Mouse (Mus musculus): ENCODE measurements at regions not wholly inside any gene's neighbourhood (a gene's known extent, or its start where the extent isn't known, plus 50 kb on each side); places are given as distances from the start of the nearest gene placed in this dataset.

DNA sequence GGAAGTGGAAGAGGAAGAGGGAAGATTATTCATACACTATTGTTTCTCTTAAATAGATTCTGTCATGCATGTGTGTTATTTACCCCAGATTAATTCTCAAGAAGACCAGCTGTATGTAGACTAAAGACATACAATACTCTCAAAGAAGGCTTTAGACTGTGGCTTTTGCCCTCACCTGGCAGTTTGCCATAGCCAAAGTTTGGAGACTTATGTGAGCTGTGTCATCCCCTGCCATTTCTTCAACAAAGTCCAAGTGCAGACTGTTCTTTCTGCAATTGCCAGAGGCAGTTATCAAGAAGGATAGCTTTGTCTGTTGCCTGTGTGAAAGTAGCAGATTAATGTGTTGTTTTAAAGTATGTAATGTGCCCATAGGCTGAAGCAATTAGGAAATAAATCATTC, 1485.0 kb upstream of the Slc10a2 start:
- H3K4me1 ChIP-seq (ENCODE audit: control insufficient read depth, insufficient read depth, low read length): no peaks in the 10 kb centered on the region; the same call in 1 of the 2 replicates
- no peak overlapping the region for H3K4me3 ChIP-seq (ENCODE audit: insufficient read depth, low read length)
- no peak overlapping the region for H3K27ac ChIP-seq (ENCODE audit: insufficient read depth, low read depth, low read length)
- no peak for TF ChIP-seq POLR2A (IDR thresholded peaks at IDR 0.05; ENCODE audit: borderline replicate concordance, low read depth, low read length)
- no peak for TF ChIP-seq CTCF (IDR thresholded peaks at IDR 0.05; ENCODE audit: low read depth, low read length)

DNA sequence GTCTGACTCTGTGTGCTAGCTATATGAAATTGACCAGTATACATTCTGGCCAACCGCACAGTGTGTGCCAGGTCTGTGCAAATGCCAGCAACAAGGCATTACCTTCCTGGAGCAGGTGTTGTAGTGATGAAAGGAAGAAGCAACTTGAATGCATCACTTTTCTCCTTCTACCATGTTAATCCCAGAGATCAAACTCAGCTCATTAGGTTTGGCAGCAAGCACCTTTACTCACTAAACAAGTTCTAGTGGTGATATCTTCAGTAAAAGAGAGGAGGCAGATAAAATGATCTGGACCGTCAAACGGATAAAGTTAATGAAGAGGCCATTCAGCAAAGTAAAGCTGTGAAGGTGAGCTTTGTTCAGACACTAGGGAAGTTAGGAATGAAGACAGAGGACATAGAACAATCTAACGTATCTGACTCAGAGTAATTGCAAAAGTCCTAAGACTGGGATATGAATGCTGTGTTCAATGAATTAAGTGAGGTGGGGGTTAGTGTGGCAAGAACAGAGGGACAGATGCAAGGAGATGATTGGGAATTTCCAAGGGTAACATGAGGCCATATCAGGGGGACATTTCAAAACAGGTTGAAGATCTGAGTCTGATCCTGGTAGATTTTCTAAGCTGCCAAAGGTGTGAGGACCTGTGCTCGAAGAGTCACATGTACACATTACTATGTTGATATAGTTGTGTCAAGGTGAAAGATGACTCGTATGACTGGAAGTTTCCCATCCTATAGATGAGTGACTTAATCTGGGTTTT, 1478.4 kb upstream of the Slc10a2 start:
- TF ChIP-seq POLR2A (IDR thresholded peaks at IDR 0.05; ENCODE audit: borderline replicate concordance, low read depth, low read length) (no peak), CTCF (IDR thresholded peaks at IDR 0.05; ENCODE audit: low read depth, low read length) (no peak)
- Histone ChIP-seq H3K4me1 (ENCODE audit: control insufficient read depth, insufficient read depth, low read length) (no peaks in the 10 kb centered on the region), H3K27ac (ENCODE audit: insufficient read depth, low read depth, low read length) (no peak overlapping the region), H3K4me3 (ENCODE audit: insufficient read depth, low read length) (no peak overlapping the region)

DNA sequence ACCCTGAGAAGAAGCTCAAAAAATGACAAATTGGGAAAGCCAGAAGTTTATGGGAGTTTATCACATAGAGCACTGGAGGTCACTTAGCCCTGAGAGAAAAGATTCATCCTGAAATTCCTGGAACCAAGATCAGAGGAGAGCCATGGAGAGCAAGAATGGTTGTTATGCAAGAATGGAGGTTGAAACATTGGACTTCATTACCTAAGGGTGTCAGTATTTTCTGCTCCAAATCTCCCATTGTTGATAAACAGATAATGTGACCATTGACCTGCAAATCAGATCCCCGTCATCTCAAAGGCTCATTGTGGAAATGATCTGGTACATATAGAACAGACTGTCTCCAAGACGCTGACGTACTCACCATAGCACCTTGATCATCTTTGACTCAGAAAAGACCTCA, 1477.6 kb upstream of the Slc10a2 start:
- H3K4me3 ChIP-seq (ENCODE audit: insufficient read depth, low read length): no peak overlapping the region
- H3K4me1 ChIP-seq (ENCODE audit: control insufficient read depth, insufficient read depth, low read length): no peaks in the 10 kb centered on the region
- no peak overlapping the region for H3K27ac ChIP-seq (ENCODE audit: insufficient read depth, low read depth, low read length)
- TF ChIP-seq POLR2A (IDR thresholded peaks at IDR 0.05; ENCODE audit: borderline replicate concordance, low read depth, low read length): no peak
- no peak for TF ChIP-seq CTCF (IDR thresholded peaks at IDR 0.05; ENCODE audit: low read depth, low read length)

DNA sequence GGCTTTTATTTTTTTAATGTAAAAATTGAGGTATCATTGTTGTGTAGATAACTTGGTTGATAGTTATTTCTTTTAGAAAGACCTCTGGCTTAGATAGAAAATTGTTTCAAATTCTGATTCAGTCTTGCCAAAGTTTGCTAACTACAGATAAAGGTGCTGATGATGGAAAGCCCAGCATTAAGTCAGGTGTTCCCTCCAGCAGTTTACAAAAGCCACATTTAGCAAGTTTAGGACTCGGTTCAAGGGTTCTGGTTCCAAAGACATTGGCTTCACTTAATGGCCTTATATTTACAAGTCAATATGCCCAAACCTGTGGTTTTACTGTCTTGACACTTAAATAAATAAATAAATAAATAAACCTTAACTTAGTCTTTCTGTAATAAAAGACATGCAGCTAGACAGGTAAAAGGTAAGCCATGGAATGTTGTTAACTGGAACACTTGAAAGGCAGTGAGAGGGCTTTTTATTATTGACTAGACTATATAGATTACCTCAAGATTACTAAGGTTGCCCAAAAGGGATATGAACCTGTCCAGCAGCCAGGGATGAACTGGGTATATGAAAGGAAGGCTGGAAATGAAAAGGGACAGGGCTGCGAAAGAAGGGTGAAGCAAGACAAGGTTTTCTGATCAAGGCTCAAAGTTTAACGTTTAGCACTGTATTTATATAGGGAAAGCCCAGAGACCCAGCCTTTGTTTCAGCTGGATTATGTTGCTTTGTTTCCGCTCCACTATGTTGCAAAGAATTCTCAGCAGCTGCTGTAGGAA, 1472.9 kb upstream of the Slc10a2 start:
- no peak overlapping the region for H3K4me3 ChIP-seq (ENCODE audit: insufficient read depth, low read length)
- H3K4me1 ChIP-seq (ENCODE audit: control insufficient read depth, insufficient read depth, low read length): no peaks in the 10 kb centered on the region
- TF ChIP-seq POLR2A (IDR thresholded peaks at IDR 0.05; ENCODE audit: borderline replicate concordance, low read depth, low read length) (no peak), CTCF (IDR thresholded peaks at IDR 0.05; ENCODE audit: low read depth, low read length) (no peak)
- H3K27ac ChIP-seq (ENCODE audit: insufficient read depth, low read depth, low read length): no peak overlapping the region

DNA sequence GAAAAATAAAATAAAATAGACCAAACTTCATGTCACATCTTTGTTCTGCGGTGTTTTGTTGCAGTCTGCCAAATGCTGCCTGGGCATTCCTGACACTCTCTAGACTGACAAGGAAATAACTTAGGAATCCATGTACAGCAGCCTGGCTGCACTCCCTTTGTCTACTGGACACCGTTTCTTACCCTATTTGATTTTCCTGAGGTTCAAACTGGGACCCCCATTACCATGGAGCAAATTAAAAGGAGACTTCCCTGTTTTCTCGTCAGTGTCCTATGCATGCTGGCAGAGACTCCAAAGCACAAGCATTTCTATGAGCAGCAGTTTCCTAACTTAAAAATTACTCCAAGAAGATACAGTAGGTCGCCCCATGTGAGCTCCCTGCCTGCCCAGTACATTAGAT, 1470.1 kb upstream of the Slc10a2 start:
- TF ChIP-seq CTCF (IDR thresholded peaks at IDR 0.05; ENCODE audit: low read depth, low read length) (no peak), POLR2A (IDR thresholded peaks at IDR 0.05; ENCODE audit: borderline replicate concordance, low read depth, low read length) (no peak)
- no peaks in the 10 kb centered on the region for H3K4me1 ChIP-seq (ENCODE audit: control insufficient read depth, insufficient read depth, low read length)
- H3K4me3 ChIP-seq (ENCODE audit: insufficient read depth, low read length): no peak overlapping the region
- no peak overlapping the region for H3K27ac ChIP-seq (ENCODE audit: insufficient read depth, low read depth, low read length)

DNA sequence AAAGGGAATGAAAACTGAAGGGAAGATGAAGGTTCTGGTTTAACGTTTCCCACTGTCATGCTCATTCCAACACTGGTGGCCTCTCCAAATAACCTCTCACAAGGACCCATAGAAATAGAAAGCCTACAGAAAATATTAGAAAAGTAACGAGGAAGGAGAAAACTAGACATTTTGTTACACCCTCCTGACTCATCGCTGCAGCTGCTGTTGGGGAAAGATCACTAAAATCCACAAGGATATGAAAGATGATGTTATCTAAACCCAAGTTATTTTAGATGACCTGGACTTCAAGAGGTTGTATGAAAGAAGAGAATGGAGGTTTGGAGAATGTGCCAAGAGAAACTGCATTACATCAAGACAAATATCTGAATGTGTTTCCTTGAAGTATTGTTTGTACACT, 1468.3 kb upstream of the Slc10a2 start:
- no peak overlapping the region for H3K27ac ChIP-seq (ENCODE audit: insufficient read depth, low read depth, low read length)
- no peaks in the 10 kb centered on the region for H3K4me1 ChIP-seq (ENCODE audit: control insufficient read depth, insufficient read depth, low read length)
- TF ChIP-seq CTCF (IDR thresholded peaks at IDR 0.05; ENCODE audit: low read depth, low read length): no peak
- no peak for TF ChIP-seq POLR2A (IDR thresholded peaks at IDR 0.05; ENCODE audit: borderline replicate concordance, low read depth, low read length)
- no peak overlapping the region for H3K4me3 ChIP-seq (ENCODE audit: insufficient read depth, low read length)

DNA sequence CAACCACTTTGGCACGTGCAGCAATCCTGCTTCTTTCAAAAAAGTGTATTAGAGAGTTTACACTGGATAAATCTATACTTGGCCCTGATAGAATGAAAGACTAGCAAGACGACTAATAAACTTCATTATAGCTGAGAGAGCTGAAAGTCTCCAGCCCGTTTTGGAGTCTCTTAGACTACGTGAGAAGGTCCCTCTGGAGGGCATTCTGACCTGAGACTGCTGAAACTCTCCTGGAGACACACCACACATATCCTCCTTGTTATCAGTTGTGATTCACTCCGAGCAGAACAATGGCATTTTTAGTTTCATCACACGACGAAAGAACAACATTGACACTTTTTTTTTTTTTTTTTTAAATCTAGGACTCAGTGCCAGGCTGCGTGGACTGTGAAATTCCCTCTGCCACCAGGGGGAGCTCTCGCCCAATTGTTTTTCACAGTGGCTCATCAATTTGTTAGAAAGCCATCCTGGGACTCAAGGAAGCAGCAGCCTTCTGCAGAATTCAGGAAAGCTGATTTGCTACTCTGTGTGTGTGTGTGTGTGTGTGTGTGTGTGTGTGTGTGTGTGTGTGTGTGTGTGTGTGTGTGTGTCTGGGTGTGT, 1467.0 kb upstream of the Slc10a2 start:
- Histone ChIP-seq H3K4me3 (ENCODE audit: insufficient read depth, low read length) (no peak overlapping the region), H3K4me1 (ENCODE audit: control insufficient read depth, insufficient read depth, low read length) (no peaks in the 10 kb centered on the region), H3K27ac (ENCODE audit: insufficient read depth, low read depth, low read length) (no peak overlapping the region)
- no peak for TF ChIP-seq POLR2A (IDR thresholded peaks at IDR 0.05; ENCODE audit: borderline replicate concordance, low read depth, low read length)
- TF ChIP-seq CTCF (IDR thresholded peaks at IDR 0.05; ENCODE audit: low read depth, low read length): peak; percentile 70

DNA sequence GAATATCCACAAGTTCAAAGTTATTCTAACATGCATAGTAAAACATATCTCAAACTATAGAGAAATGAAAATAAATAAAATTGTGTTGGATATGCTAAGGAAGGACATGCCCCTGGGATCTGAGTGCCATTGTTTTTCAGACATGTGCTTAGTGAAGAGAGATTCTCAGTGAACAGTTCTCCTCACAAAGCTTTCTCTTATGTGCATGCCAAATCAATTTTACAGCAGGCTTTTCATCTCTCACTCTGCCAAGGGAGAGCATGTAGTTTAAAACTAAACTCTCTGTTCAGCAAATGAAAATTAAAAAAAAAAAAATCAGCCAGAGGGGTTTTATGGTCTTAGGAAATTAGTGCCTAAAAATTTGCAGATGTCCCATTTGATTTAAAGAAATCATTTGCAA, 1445.8 kb upstream of the Slc10a2 start:
- no peak for TF ChIP-seq CTCF (IDR thresholded peaks at IDR 0.05; ENCODE audit: low read depth, low read length)
- TF ChIP-seq POLR2A (IDR thresholded peaks at IDR 0.05; ENCODE audit: borderline replicate concordance, low read depth, low read length): no peak
- no peaks in the 10 kb centered on the region for H3K4me1 ChIP-seq (ENCODE audit: control insufficient read depth, insufficient read depth, low read length)
- H3K27ac ChIP-seq (ENCODE audit: insufficient read depth, low read depth, low read length): no peak overlapping the region
- no peak overlapping the region for H3K4me3 ChIP-seq (ENCODE audit: insufficient read depth, low read length)

DNA sequence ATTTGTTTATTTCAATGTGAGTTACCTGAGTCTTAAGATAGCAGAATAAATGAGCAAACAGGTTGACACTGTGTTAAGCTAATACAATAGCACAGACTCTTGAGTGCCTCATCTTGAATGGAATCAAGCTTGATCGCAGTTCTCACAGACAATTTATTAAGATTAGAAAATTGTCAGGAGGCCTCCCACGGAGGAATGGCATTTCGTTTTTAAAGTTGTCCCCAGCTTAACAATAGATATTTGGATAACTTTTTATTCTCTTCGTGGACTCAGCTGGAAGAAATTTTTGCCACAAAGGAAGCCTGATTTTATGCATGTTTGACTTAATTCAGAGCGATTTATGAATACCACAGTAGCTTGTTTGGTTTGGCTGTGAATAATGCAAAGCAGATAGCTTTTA, 1422.0 kb upstream of the Slc10a2 start:
- H3K4me1 ChIP-seq (ENCODE audit: control insufficient read depth, insufficient read depth, low read length): no peaks in the 10 kb centered on the region
- no peak overlapping the region for H3K27ac ChIP-seq (ENCODE audit: insufficient read depth, low read depth, low read length)

More for the DNA sequence above, 1422.0 kb upstream of the Slc10a2 start:
- TF ChIP-seq POLR2A (IDR thresholded peaks at IDR 0.05; ENCODE audit: borderline replicate concordance, low read depth, low read length) (no peak), CTCF (IDR thresholded peaks at IDR 0.05; ENCODE audit: low read depth, low read length) (no peak)
- no peak overlapping the region for H3K4me3 ChIP-seq (ENCODE audit: insufficient read depth, low read length)

All from bone marrow macrophage, adult 2 months (primary cell).